Mouse (Mus musculus) fibroblast of lung, adult 2 months (primary cell): Measurements from ENCODE around the gene Cd52.

Experiments used
- DNase-seq: peaks from one replicate; pipeline ENCODE4 v3.0.0-alpha.2; 2011; ENCODE audit warnings: low read depth

Cd52 gene

GRCm38 (mm10) chr4:134119042-134119441 is 24.2 kb upstream of the Cd52 start:
- DNase-seq, result no peak

- DNase-seq, result no peak
Observed at GRCm38 (mm10) chr4:134118126-134118800, 23.4 kb upstream of the Cd52 start.

- no peak for DNase-seq
Observed at GRCm38 (mm10) chr4:134117012-134117411, 22.1 kb upstream of the Cd52 start.

GRCm38 (mm10) chr4:134116501-134116900 is 21.6 kb upstream of the Cd52 start:
- no peak for DNase-seq

- DNase-seq, result no peak
Observed at GRCm38 (mm10) chr4:134115215-134116144, 20.6 kb upstream of the Cd52 start.

GRCm38 (mm10) chr4:134114038-134114437 is 19.2 kb upstream of the Cd52 start:
- no peak for DNase-seq

GRCm38 (mm10) chr4:134113356-134113994 is 18.6 kb upstream of the Cd52 start:
- DNase-seq, result no peak

GRCm38 (mm10) chr4:134112403-134112802 is 17.5 kb upstream of the Cd52 start:
- no peak for DNase-seq

- DNase-seq, result no peak
Observed at GRCm38 (mm10) chr4:134110653-134111052, 15.8 kb upstream of the Cd52 start.

- no peak for DNase-seq
Observed at GRCm38 (mm10) chr4:134108196-134108595, 13.3 kb upstream of the Cd52 start.

GRCm38 (mm10) chr4:134107730-134108129 is 12.8 kb upstream of the Cd52 start:
- DNase-seq, result no peak

GRCm38 (mm10) chr4:134106105-134106504 is 11.2 kb upstream of the Cd52 start:
- DNase-seq, result no peak

GRCm38 (mm10) chr4:134102742-134103119 is 7.8 kb upstream of the Cd52 start:
- DNase-seq, result no peak

GRCm38 (mm10) chr4:134101979-134102741 is 7.3 kb upstream of the Cd52 start, which contains the start of gene Ubxn11:
Ubxn11 (plus strand) TSS chr4:134102570.
- peak; percentile 76 for DNase-seq

- no peak for DNase-seq
Observed at GRCm38 (mm10) chr4:134100245-134100644, 5.4 kb upstream of the Cd52 start.

- no peak for DNase-seq
Observed at GRCm38 (mm10) chr4:134098628-134099027, 3.7 kb upstream of the Cd52 start.

GRCm38 (mm10) chr4:134097015-134097608 is 2.2 kb upstream of the Cd52 start:
- no peak for DNase-seq

GRCm38 (mm10) chr4:134096120-134096519 is 1.2 kb upstream of the Cd52 start:
- no peak for DNase-seq

GRCm38 (mm10) chr4:134094004-134094564 is 798 bp downstream of the Cd52 start:
- DNase-seq, result no peak

GRCm38 (mm10) chr4:134092382-134093288 is 2.2 kb downstream of the Cd52 start:
- DNase-seq, result no peak
